Mouse (Mus musculus): ENCODE measurements around the gene Treml2. TPM values are rescaled to one million over a fixed set of nuclear protein-coding genes. Genes with fewer than 3 reads are reported as not detected.

The Treml2 gene
- polyA plus RNA-seq, 1 experiment from 2014 or later, result 0.34 TPM

DNA sequence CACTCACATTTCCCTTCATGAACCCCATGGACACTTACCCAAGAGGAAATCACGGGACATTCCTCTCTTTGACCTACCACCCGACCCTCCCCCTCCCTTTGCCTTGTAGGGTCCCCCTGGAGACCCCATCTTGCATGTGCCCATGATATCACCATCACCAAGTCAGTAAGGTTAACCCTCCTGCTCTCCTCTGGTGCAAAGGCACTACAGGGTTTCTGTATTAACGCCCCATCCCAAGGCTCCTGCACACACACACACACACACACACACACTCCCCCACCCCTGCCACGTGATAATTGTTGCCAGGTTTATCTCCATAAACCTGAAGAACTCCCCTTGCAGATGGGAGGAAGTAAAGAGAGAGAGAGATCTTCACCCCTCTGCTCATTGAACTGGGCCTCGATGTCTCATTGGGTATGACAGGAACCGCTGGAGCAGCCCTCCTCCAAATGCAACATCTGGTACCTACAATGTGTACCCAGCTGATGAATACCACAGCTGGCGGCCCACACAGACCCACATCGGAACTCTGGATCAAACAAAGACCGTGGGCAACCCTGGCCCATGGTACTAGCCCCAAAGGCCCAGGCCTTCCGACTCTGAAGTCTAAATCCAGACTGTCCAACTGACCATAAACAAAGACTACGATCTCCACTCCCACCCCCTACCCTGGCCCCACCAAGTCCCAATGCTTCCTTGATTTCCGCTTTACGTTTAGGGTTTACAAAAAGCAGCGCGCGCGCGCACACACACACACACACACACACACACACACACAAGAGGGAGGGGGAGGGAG, 18.2 kb upstream of the Treml2 start:
- Histone ChIP-seq H3K4me1 (replicated peaks; ENCODE audit: control insufficient read depth, insufficient read depth, low read length) (no peaks in the 10 kb centered on the region), H3K27me3 (ENCODE audit: control insufficient read depth, insufficient read depth, low read depth, low read length) (no peaks in the 10 kb centered on the region), H3K4me2 (ENCODE audit: low read depth, low read length) (peak overlapping the region; percentile 54), H3K4me3 (ENCODE audit: low read length) (peak overlapping the region; percentile 33), H3K9ac (ENCODE audit: low read length) (peak overlapping the region; percentile 54; the same call in 1 of the 2 replicates), H3K9me3 (ENCODE audit: control insufficient read depth, low read length) (no peaks in the 10 kb centered on the region), H3K36me3 (ENCODE audit: control insufficient read depth, insufficient read depth, low read length) (no peaks in the 10 kb centered on the region), H3K27ac (ENCODE audit: low read length) (no peak overlapping the region)
- peak; percentile 49; the same call in 1 of the 2 replicates for ATAC-seq (ENCODE audit: low read depth)
- WGBS, result 26% methylated on average over 18 of the region's 18 CpGs

DNA sequence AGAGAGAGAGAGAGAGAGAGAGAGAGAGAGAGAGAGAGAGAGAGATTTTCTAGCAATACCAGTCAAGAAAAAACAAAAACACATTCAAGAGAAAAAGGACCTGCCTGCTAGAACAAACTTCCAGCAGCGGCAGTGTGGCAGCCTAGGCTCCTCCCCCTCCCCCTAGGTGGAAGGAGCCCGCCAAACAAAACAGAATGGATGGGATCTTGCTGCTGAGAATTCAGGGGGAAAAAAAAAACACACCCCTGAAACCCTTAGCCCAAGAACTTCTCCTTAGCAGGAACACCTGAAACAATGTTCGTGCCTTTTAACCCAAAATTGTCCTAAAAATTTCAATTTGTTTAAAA, 17.6 kb upstream of the Treml2 start:
- no peaks in the 10 kb centered on the region for H3K27me3 ChIP-seq (ENCODE audit: control insufficient read depth, insufficient read depth, low read depth, low read length)
- H3K36me3 ChIP-seq (ENCODE audit: control insufficient read depth, insufficient read depth, low read length), result no peaks in the 10 kb centered on the region
- peak overlapping the region; percentile 54 for H3K4me2 ChIP-seq (ENCODE audit: low read depth, low read length)
- 0 out of 2 replicates have a peak, but pooled peaks have one; percentile 36 for ATAC-seq (ENCODE audit: low read depth)
- no peaks in the 10 kb centered on the region for H3K4me1 ChIP-seq (replicated peaks; ENCODE audit: control insufficient read depth, insufficient read depth, low read length)
- H3K27ac ChIP-seq (ENCODE audit: low read length), result no peak overlapping the region
- H3K4me3 ChIP-seq (ENCODE audit: low read length), result peak overlapping the region; percentile 33
- 4% methylated on average over 3 of the region's 3 CpGs for WGBS
- H3K9me3 ChIP-seq (ENCODE audit: control insufficient read depth, low read length), result no peaks in the 10 kb centered on the region
- H3K9ac ChIP-seq (ENCODE audit: low read length), result peak overlapping the region; percentile 54; the same call in 1 of the 2 replicates

GRCm38 (mm10) chr17:48286765-48287164, 12.5 kb upstream of the Treml2 start:
- Histone ChIP-seq H3K27me3 (ENCODE audit: control insufficient read depth, insufficient read depth, low read depth, low read length) (no peaks in the 10 kb centered on the region), H3K4me2 (ENCODE audit: low read depth, low read length) (no peak overlapping the region), H3K27ac (ENCODE audit: low read length) (no peak overlapping the region), H3K9me3 (ENCODE audit: control insufficient read depth, low read length) (no peaks in the 10 kb centered on the region; the same call in 1 of the 2 replicates), H3K9ac (ENCODE audit: low read length) (no peak overlapping the region), H3K4me1 (replicated peaks; ENCODE audit: control insufficient read depth, insufficient read depth, low read length) (no peaks in the 10 kb centered on the region), H3K36me3 (ENCODE audit: control insufficient read depth, insufficient read depth, low read length) (no peaks in the 10 kb centered on the region), H3K4me3 (ENCODE audit: low read length) (no peak overlapping the region)
- no peak for ATAC-seq (ENCODE audit: low read depth)
- 25% methylated on average over 1 of the region's 1 CpGs for WGBS

DNA sequence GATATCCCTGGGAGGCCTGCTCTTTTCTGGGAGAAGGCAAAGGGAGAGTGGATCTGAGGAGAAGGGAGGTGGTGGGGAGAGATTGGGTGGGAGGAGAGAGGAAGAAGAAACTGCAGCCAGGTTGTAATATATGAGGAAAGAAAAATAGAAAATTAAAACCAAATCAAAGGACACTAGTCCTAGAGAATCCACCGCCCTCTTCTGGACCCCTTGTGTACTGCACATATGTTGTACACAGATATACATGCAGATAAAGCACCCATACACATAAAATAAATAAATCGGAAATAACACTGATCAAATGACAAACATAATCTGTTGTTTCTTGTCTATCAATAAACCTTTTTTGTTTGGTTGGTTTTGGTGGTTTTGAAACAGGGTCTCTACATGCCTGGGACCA, 12.0 kb upstream of the Treml2 start:
- ATAC-seq (ENCODE audit: low read depth), result no peak
- no peak overlapping the region for H3K4me2 ChIP-seq (ENCODE audit: low read depth, low read length)
- H3K4me3 ChIP-seq (ENCODE audit: low read length), result no peak overlapping the region
- H3K27me3 ChIP-seq (ENCODE audit: control insufficient read depth, insufficient read depth, low read depth, low read length), result no peaks in the 10 kb centered on the region
- H3K9ac ChIP-seq (ENCODE audit: low read length), result no peak overlapping the region
- H3K4me1 ChIP-seq (replicated peaks; ENCODE audit: control insufficient read depth, insufficient read depth, low read length), result no peaks in the 10 kb centered on the region
- H3K36me3 ChIP-seq (ENCODE audit: control insufficient read depth, insufficient read depth, low read length), result no peaks in the 10 kb centered on the region
- H3K27ac ChIP-seq (ENCODE audit: low read length), result no peak overlapping the region
- H3K9me3 ChIP-seq (ENCODE audit: control insufficient read depth, low read length), result no peaks in the 10 kb centered on the region; the same call in 1 of the 2 replicates
- 56% methylated on average over 2 of the region's 2 CpGs for WGBS

- Histone ChIP-seq H3K4me3 (ENCODE audit: low read length) (no peak overlapping the region), H3K36me3 (ENCODE audit: control insufficient read depth, insufficient read depth, low read length) (no peaks in the 10 kb centered on the region), H3K27me3 (ENCODE audit: control insufficient read depth, insufficient read depth, low read depth, low read length) (no peaks in the 10 kb centered on the region), H3K9ac (ENCODE audit: low read length) (no peak overlapping the region), H3K4me1 (replicated peaks; ENCODE audit: control insufficient read depth, insufficient read depth, low read length) (no peaks in the 10 kb centered on the region), H3K27ac (ENCODE audit: low read length) (no peak overlapping the region), H3K9me3 (ENCODE audit: control insufficient read depth, low read length) (no peaks in the 10 kb centered on the region; the same call in 1 of the 2 replicates), H3K4me2 (ENCODE audit: low read depth, low read length) (no peak overlapping the region)
- 73% methylated on average over 5 of the region's 5 CpGs for WGBS
- ATAC-seq (ENCODE audit: low read depth), result no peak
These were observed 5.7 kb upstream of the Treml2 start for GRCm38 (mm10) chr17:48293500-48294194.

GRCm38 (mm10) chr17:48299756-48300155, 458 bp downstream of the Treml2 start:
- Histone ChIP-seq H3K4me2 (ENCODE audit: low read depth, low read length) (no peak overlapping the region), H3K4me3 (ENCODE audit: low read length) (no peak overlapping the region), H3K9me3 (ENCODE audit: control insufficient read depth, low read length) (no peaks in the 10 kb centered on the region), H3K4me1 (replicated peaks; ENCODE audit: control insufficient read depth, insufficient read depth, low read length) (no peaks in the 10 kb centered on the region), H3K9ac (ENCODE audit: low read length) (no peak overlapping the region), H3K27me3 (ENCODE audit: control insufficient read depth, insufficient read depth, low read depth, low read length) (no peaks in the 10 kb centered on the region), H3K27ac (ENCODE audit: low read length) (no peak overlapping the region), H3K36me3 (ENCODE audit: control insufficient read depth, insufficient read depth, low read length) (no peaks in the 10 kb centered on the region)
- 42% methylated on average over 7 of the region's 7 CpGs for WGBS
- ATAC-seq (ENCODE audit: low read depth), result no peak

DNA sequence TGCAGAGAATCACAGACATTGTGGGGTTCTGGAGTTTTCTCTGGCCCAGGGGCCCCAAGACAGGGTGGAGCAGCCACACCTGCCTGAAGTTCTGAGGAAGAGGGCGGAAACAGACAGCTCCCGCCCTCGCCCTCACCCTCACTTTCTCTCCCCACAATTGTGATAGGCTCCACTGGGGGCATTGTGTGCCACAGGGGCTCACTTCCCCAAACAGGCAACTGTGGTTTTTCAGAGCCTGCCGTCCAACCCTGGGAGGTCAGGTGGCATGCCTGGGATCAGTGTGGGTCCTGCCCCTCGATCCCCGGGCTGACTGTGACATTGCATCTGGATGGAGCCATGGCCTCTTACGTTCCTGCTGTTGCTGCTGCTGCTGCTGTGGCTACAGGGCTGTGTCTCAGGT, 901 bp downstream of the Treml2 start:
- no peak overlapping the region for H3K4me2 ChIP-seq (ENCODE audit: low read depth, low read length)
- no peak overlapping the region for H3K9ac ChIP-seq (ENCODE audit: low read length)

GRCm38 (mm10) chr17:48300861-48301260, 1.6 kb downstream of the Treml2 start:
- H3K4me2 ChIP-seq (ENCODE audit: low read depth, low read length), result no peak overlapping the region
- H3K9ac ChIP-seq (ENCODE audit: low read length), result no peak overlapping the region
- no peak overlapping the region; the same call in 1 of the 2 replicates for H3K27ac ChIP-seq (ENCODE audit: low read length)
- no peaks in the 10 kb centered on the region for H3K9me3 ChIP-seq (ENCODE audit: control insufficient read depth, low read length)
- H3K4me1 ChIP-seq (replicated peaks; ENCODE audit: control insufficient read depth, insufficient read depth, low read length), result no peaks in the 10 kb centered on the region
- 63% methylated on average over 9 of the region's 9 CpGs for WGBS
- H3K4me3 ChIP-seq (ENCODE audit: low read length), result no peak overlapping the region
- H3K36me3 ChIP-seq (ENCODE audit: control insufficient read depth, insufficient read depth, low read length), result no peaks in the 10 kb centered on the region
- H3K27me3 ChIP-seq (ENCODE audit: control insufficient read depth, insufficient read depth, low read depth, low read length), result no peaks in the 10 kb centered on the region
- no peak for ATAC-seq (ENCODE audit: low read depth)

More for the DNA sequence above, 901 bp downstream of the Treml2 start:
- no peak for ATAC-seq (ENCODE audit: low read depth)
- no peak overlapping the region for H3K27ac ChIP-seq (ENCODE audit: low read length)
- 53% methylated on average over 7 of the region's 7 CpGs for WGBS
- H3K4me3 ChIP-seq (ENCODE audit: low read length), result no peak overlapping the region
- H3K4me1 ChIP-seq (replicated peaks; ENCODE audit: control insufficient read depth, insufficient read depth, low read length), result no peaks in the 10 kb centered on the region
- H3K27me3 ChIP-seq (ENCODE audit: control insufficient read depth, insufficient read depth, low read depth, low read length), result no peaks in the 10 kb centered on the region
- H3K36me3 ChIP-seq (ENCODE audit: control insufficient read depth, insufficient read depth, low read length), result no peaks in the 10 kb centered on the region
- no peaks in the 10 kb centered on the region for H3K9me3 ChIP-seq (ENCODE audit: control insufficient read depth, low read length)

DNA sequence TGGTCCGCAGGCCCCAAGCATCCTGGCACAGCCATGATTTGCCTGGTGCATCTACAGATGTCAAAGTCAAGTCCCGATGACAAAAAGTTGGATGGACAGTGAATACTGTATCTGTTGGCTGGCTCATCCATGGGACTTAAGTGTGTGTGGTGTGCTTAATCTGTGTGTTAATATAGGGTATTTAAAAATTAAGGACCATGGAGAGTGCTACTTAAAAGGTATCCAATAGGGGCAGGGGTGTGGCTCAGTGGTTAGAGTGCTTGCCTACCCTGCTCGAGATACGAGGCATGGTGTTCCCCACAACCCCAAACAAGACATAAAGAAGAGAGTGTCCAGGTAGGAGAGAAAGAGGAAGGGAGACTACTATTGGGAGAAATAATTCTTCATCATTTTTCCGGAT, 2.5 kb downstream of the Treml2 start:
- Histone ChIP-seq H3K4me1 (replicated peaks; ENCODE audit: control insufficient read depth, insufficient read depth, low read length) (no peaks in the 10 kb centered on the region), H3K27me3 (ENCODE audit: control insufficient read depth, insufficient read depth, low read depth, low read length) (no peaks in the 10 kb centered on the region), H3K36me3 (ENCODE audit: control insufficient read depth, insufficient read depth, low read length) (no peaks in the 10 kb centered on the region), H3K4me3 (ENCODE audit: low read length) (no peak overlapping the region), H3K27ac (ENCODE audit: low read length) (no peak overlapping the region), H3K4me2 (ENCODE audit: low read depth, low read length) (no peak overlapping the region), H3K9ac (ENCODE audit: low read length) (no peak overlapping the region), H3K9me3 (ENCODE audit: control insufficient read depth, low read length) (no peaks in the 10 kb centered on the region)
- WGBS, result 87% methylated on average over 5 of the region's 5 CpGs
- no peak for ATAC-seq (ENCODE audit: low read depth)
